Mouse (Mus musculus): ENCODE data around the gene Bclaf3.

Gene Bclaf3

GRCm38 (mm10) chrX:159627588-159628566, 101.4 kb downstream of the Bclaf3 start:
- peak; percentile 4 to 38 for DNase-seq

GRCm38 (mm10) chrX:159628629-159629028, 102.1 kb downstream of the Bclaf3 start:
- no peak for DNase-seq

- DNase-seq: no peak
These were observed 102.7 kb downstream of the Bclaf3 start for GRCm38 (mm10) chrX:159629203-159629602.

GRCm38 (mm10) chrX:159638500-159639227, 112.2 kb downstream of the Bclaf3 start:
- DNase-seq: no peak

GRCm38 (mm10) chrX:159639991-159640390, 113.5 kb downstream of the Bclaf3 start:
- DNase-seq: no peak

Measured in kidney, postnatal 25 days (tissue).